Mouse (Mus musculus) forebrain, embryonic 14.5 days (tissue): ENCODE results near the gene Gm5294. TPM values are rescaled to one million over a fixed set of nuclear protein-coding genes. Genes with fewer than 3 reads are reported as not detected.

Experiments used
- ATAC-seq: fragments of 200-750 bp; cut with Nextera tagmentation; 2 replicates; pipeline ENCODE4 v1.8.0; 2017; ENCODE audit warnings: mild to moderate bottlenecking, moderate library complexity
- DNase-seq: peaks from one replicate; pipeline ENCODE4 v3.0.0-alpha.2; 2015; ENCODE audit warnings: low spot score
- H3K27ac ChIP-seq: fragments of 300-500 bp; sonication (generic); 2 replicates; pipeline ENCODE4 v1.5.1; 2014; ENCODE audit warnings: low read depth, mild to moderate bottlenecking, control low read depth, low read length, moderate library complexity
- H3K27me3 ChIP-seq: fragments of 300-500 bp; sonication (generic); replicated peaks from 2 replicates; pipeline ENCODE4 v1.6.1; 2014; ENCODE audit warnings: low read length, control low read depth, mixed read lengths; ENCODE audit not compliant: control insufficient read depth, insufficient read depth
- H3K36me3 ChIP-seq: fragments of 300-500 bp; sonication (generic); 2 replicates; pipeline ENCODE4 v1.6.1; 2014; ENCODE audit warnings: low read length, control low read depth; ENCODE audit not compliant: control insufficient read depth, insufficient read depth
- H3K4me1 ChIP-seq: fragments of 300-500 bp; sonication (generic); 2 replicates; pipeline ENCODE4 v1.6.1; 2014; ENCODE audit warnings: antibody characterized with exemption, low read length, control low read depth; ENCODE audit not compliant: control insufficient read depth, insufficient read depth
- H3K4me2 ChIP-seq: fragments of 300-500 bp; sonication (generic); 2 replicates; pipeline ENCODE4 v1.6.1; 2014; ENCODE audit warnings: mild to moderate bottlenecking, control low read depth, low read length
- H3K4me3 ChIP-seq: fragments of 300-500 bp; sonication (generic); 2 replicates; pipeline ENCODE4 v1.5.1; 2014; ENCODE audit warnings: low read depth, low read length, control low read depth
- H3K9ac ChIP-seq: fragments of 300-500 bp; sonication (generic); 2 replicates; pipeline ENCODE4 v1.6.1; 2014; ENCODE audit warnings: mild to moderate bottlenecking, low read length, control low read depth, moderate library complexity
- H3K9me3 ChIP-seq: fragments of 300-500 bp; sonication (generic); replicated peaks from 2 replicates; pipeline ENCODE4 v1.6.1; 2016; ENCODE audit warnings: low read length, control low read depth, mixed read lengths; ENCODE audit not compliant: control insufficient read depth
- WGBS: fragments of 180-500 bp; shearing (Covaris S2); extraction: QIAGEN DNeasy Blood & Tissue Kit; methylation state at CpG from one replicate; pipeline ENCODE4 v1.1.7; 2014; 5-methylcytosine and 5-hydroxymethylcytosine counted together
- polyA plus RNA-seq: library from polyadenylated mRNA; unstranded; fragments of >200 nt; fragmentation: Nextera tagmentation; extraction: Ambion mirVana; gene quantifications from 2 replicates; pipeline ENCODE4 v1.2.1, GENCODE M21; 2014

Gm5294 gene
- polyA plus RNA-seq, 1 experiment from 2014 or later: not detected

- WGBS: 89% methylated on average over 4 of the region's 4 CpGs
- ATAC-seq (no peak), DNase-seq (no peak)
- Histone ChIP-seq H3K27me3 (no peaks in the 10 kb centered on the region), H3K9ac (no peak overlapping the region), H3K4me2 (no peak overlapping the region), H3K27ac (no peak overlapping the region), H3K4me1 (no peaks in the 10 kb centered on the region), H3K4me3 (no peak overlapping the region), H3K36me3 (no peaks in the 10 kb centered on the region), H3K9me3 (no peaks in the 10 kb centered on the region)
These were observed 21.1 kb downstream of the Gm5294 start for GRCm38 (mm10) chr5:138840981-138841380.

DNA sequence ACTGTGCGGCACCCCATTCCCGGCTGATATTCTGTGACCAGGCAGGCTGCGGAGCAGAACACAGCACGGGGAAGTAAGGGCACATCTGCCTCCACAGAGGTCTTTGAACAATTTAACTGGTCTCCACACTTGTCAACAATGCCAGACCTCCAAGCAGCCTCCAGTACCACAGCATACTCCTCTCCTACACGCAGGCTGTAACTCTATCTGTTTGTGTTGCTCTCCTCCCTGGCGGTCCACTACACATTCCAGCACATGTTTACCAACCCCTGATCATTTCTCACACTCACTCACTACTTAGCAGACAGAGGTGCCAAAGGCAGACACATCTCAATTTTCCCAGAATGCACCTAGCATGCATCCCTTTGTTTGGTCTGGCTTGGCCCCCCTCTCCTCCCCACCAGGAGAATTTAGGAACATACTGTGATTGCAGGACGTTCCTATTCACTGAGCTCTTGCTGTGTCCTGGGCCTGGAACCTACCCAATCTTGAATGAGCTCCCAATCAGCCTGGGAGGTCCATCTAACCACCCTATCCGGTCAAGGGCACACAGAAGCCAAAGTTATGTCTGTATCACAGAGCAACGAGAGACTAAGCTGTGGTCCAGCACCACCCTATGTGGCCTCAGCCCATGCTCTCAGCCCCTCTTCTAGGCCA lies 23.4 kb downstream of the Gm5294 start:
- Histone ChIP-seq H3K9ac (no peak overlapping the region), H3K36me3 (no peaks in the 10 kb centered on the region), H3K4me1 (no peaks in the 10 kb centered on the region), H3K4me3 (no peak overlapping the region), H3K27me3 (no peaks in the 10 kb centered on the region), H3K9me3 (no peaks in the 10 kb centered on the region), H3K4me2 (no peak overlapping the region), H3K27ac (no peak overlapping the region)
- ATAC-seq: no peak
- no peak for DNase-seq
- 85% methylated on average over 9 of the region's 9 CpGs for WGBS

DNA sequence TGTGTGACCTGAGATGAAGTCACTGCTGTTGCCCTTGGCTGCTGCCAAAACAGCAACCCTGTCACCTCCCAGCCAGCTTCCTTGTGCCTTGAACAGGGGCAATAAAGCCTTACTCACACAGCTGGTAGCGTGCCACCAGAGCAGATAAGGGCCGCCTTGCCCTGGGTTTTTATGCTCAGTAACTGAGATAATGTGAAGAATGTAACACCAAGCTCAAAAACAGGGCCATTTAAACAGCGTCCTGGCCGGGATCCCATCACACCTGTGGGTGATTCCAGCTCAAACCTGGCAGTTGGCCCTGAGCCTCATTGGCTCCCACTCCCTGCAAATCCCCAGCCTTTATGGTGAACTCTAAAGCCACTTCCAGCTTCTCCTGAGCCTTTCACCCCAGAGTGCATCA lies 26.6 kb downstream of the Gm5294 start:
- WGBS: 77% methylated on average over 4 of the region's 4 CpGs
- H3K4me1 ChIP-seq: no peaks in the 10 kb centered on the region
- no peaks in the 10 kb centered on the region for H3K27me3 ChIP-seq
- H3K9ac ChIP-seq: no peak overlapping the region
- DNase-seq (no peak), ATAC-seq (no peak)
- no peaks in the 10 kb centered on the region for H3K36me3 ChIP-seq
- H3K27ac ChIP-seq: no peak overlapping the region
- H3K4me2 ChIP-seq: no peak overlapping the region
- H3K9me3 ChIP-seq: no peaks in the 10 kb centered on the region
- H3K4me3 ChIP-seq: no peak overlapping the region

- WGBS: 9% methylated on average over 7 of the region's 7 CpGs
- H3K9ac ChIP-seq: no peak overlapping the region
These were observed 28.2 kb downstream of the Gm5294 start for GRCm38 (mm10) chr5:138848102-138848501.

DNA sequence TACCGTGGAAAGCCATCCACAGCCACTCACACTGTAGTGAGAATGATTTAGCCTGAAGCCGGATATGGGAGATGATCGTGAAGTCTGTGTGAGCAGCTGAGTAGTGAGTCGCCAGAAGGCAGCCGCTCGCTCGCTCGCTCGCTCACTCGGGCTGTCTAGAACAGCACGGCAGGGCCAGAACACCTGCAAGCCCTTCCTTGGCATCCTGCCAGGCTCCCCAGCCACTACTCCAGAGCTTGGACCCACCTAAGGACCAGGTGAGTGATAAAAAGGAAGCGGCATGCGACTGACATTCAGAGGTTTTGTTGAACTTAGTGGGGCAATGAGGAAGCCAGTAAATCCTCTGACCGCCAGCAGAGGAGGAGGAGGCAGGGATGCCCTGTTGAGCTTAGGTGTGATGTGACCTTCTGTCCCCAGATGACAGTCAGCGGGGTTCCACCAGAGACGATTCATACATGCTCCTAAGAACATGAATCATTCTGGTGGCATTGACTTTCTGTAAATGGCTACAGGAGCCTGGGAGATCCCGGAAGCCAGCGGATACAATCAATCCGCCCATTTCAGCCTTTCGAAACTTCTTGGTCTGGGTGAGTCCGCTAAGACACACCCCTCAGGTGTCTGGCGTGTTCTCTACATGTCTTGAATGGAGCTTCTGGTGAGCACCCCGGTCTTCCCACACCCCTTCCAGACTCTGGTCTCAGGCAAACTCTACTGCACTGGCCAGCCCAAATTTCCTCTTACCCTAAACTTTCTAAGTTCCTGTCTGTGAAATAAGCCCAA lies 30.0 kb downstream of the Gm5294 start:
- Histone ChIP-seq H3K27ac (no peak overlapping the region), H3K9me3 (no peaks in the 10 kb centered on the region), H3K36me3 (no peaks in the 10 kb centered on the region), H3K27me3 (no peaks in the 10 kb centered on the region), H3K4me2 (no peak overlapping the region), H3K9ac (no peak overlapping the region), H3K4me1 (no peaks in the 10 kb centered on the region), H3K4me3 (no peak overlapping the region)
- ATAC-seq: no peak
- no peak for DNase-seq
- WGBS: 83% methylated on average over 23 of the region's 23 CpGs

More at GRCm38 (mm10) chr5:138848102-138848501, 28.2 kb downstream of the Gm5294 start:
- ATAC-seq (peak; percentile 83), DNase-seq (peak; percentile 89)
- no peaks in the 10 kb centered on the region for H3K4me1 ChIP-seq
- H3K9me3 ChIP-seq: no peaks in the 10 kb centered on the region
- no peaks in the 10 kb centered on the region for H3K27me3 ChIP-seq
- H3K36me3 ChIP-seq: no peaks in the 10 kb centered on the region
- no peak overlapping the region for H3K27ac ChIP-seq
- no peak overlapping the region for H3K4me2 ChIP-seq
- no peak overlapping the region for H3K4me3 ChIP-seq

GRCm38 (mm10) chr5:138850462-138850844 lies 30.6 kb downstream of the Gm5294 start:
- no peak overlapping the region for H3K4me3 ChIP-seq
- ATAC-seq (no peak), DNase-seq (no peak)
- H3K4me1 ChIP-seq: no peaks in the 10 kb centered on the region
- H3K9ac ChIP-seq: no peak overlapping the region
- no peaks in the 10 kb centered on the region for H3K27me3 ChIP-seq
- H3K27ac ChIP-seq: no peak overlapping the region
- no peaks in the 10 kb centered on the region for H3K36me3 ChIP-seq
- no peak overlapping the region for H3K4me2 ChIP-seq
- WGBS: 74% methylated on average over 5 of the region's 5 CpGs
- no peaks in the 10 kb centered on the region for H3K9me3 ChIP-seq

- Histone ChIP-seq H3K27me3 (no peaks in the 10 kb centered on the region), H3K36me3 (no peaks in the 10 kb centered on the region), H3K9me3 (no peaks in the 10 kb centered on the region), H3K4me3 (no peak overlapping the region), H3K4me1 (no peaks in the 10 kb centered on the region), H3K27ac (no peak overlapping the region), H3K4me2 (no peak overlapping the region), H3K9ac (no peak overlapping the region)
- no peak for ATAC-seq
- no peak for DNase-seq
- WGBS: 91% methylated on average over 5 of the region's 5 CpGs
These were observed 31.5 kb downstream of the Gm5294 start for GRCm38 (mm10) chr5:138851296-138851780.

DNA sequence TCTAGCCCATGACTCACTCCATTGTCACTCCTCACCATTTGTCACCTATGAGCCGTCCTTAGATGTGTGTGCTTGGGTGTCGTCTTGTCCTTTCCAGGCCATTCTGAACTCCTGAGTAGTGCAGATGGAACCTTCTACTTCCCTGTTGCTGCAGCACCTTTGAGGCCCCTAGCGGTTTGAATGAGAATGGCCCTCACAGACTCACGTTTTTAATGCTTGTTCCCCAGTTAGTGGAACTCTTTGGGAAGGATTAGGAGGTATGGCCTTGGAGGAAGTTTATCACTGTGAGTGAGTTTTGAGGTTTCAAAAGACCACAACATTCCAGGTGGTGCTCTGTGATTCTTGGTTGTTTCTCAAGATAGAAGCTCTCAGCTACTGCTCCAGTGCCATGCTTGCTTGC lies 32.3 kb downstream of the Gm5294 start:
- Histone ChIP-seq H3K27ac (no peak overlapping the region), H3K4me3 (no peak overlapping the region), H3K9ac (no peak overlapping the region), H3K9me3 (no peaks in the 10 kb centered on the region), H3K4me2 (no peak overlapping the region), H3K36me3 (no peaks in the 10 kb centered on the region), H3K4me1 (no peaks in the 10 kb centered on the region), H3K27me3 (no peaks in the 10 kb centered on the region)
- WGBS: 67% methylated on average over 4 of the region's 4 CpGs
- DNase-seq (no peak), ATAC-seq (no peak)

DNA sequence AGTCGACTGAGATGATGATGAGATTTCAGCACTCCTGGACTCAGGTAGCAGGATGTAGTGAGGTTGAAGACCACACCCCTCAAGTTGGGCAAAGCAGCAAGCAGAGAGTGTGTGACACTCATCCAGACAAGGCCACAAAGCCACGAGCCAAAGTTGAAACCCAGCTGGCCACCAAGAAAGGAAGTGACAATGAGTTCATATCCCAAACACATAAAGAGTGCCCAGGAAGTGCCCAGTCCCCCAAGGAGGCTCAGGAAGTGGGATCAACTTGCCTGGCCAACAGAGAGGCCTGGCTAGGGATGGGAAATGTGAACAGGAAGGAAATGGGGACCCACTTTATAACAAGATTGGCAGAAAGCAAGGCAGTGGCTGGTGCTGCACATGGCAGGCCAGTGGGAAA lies 33.5 kb downstream of the Gm5294 start:
- Histone ChIP-seq H3K4me2 (no peak overlapping the region), H3K27me3 (no peaks in the 10 kb centered on the region), H3K4me1 (no peaks in the 10 kb centered on the region), H3K27ac (no peak overlapping the region), H3K9ac (no peak overlapping the region), H3K36me3 (no peaks in the 10 kb centered on the region), H3K4me3 (no peak overlapping the region), H3K9me3 (no peaks in the 10 kb centered on the region)
- no peak for ATAC-seq
- no peak for DNase-seq
- 74% methylated on average over 2 of the region's 2 CpGs for WGBS
